Mouse (Mus musculus) midbrain, postnatal 0 days (tissue): ENCODE results near the gene Nudt3. TPM values are rescaled to one million over a fixed set of nuclear protein-coding genes. Genes with fewer than 3 reads are reported as not detected.
A peak's percentile ranks its signal among the peaks of the same experiment; 100 is the strongest.

ENCODE experiments used
- ATAC-seq: fragments of 200-750 bp; cut with Nextera tagmentation; 2 replicates; pipeline ENCODE4 v1.8.0; 2017; ENCODE audit warnings: moderate number of reproducible peaks, mild to moderate bottlenecking, moderate TSS enrichment, moderate library complexity; ENCODE audit not compliant: low FRiP score
- DNase-seq: peaks from one replicate; pipeline ENCODE4 v3.0.0-alpha.2; 2015; ENCODE audit warnings: low spot score
- H3K27ac ChIP-seq: fragments of 300-500 bp; sonication (generic); 2 replicates; pipeline ENCODE4 v1.5.1; 2014; ENCODE audit warnings: low read depth, mild to moderate bottlenecking, low read length, mixed read lengths
- H3K27me3 ChIP-seq: fragments of 300-500 bp; sonication (generic); 2 replicates; pipeline ENCODE4 v1.6.1; 2014; ENCODE audit warnings: low read length, control low read depth, mixed read lengths; ENCODE audit not compliant: insufficient read depth
- H3K36me3 ChIP-seq: fragments of 300-500 bp; sonication (generic); 2 replicates; pipeline ENCODE4 v1.6.1; 2014; ENCODE audit warnings: low read length, control low read depth, mixed read lengths; ENCODE audit not compliant: insufficient read depth
- H3K4me1 ChIP-seq: fragments of 300-500 bp; sonication (generic); 2 replicates; pipeline ENCODE4 v1.6.1; 2014; ENCODE audit warnings: mild to moderate bottlenecking, control low read depth, antibody characterized with exemption, low read length, mixed read lengths; ENCODE audit not compliant: insufficient read depth
- H3K4me2 ChIP-seq: fragments of 300-500 bp; sonication (generic); 2 replicates; pipeline ENCODE4 v1.6.1; 2014; ENCODE audit warnings: low read depth, mild to moderate bottlenecking, low read length, mixed read lengths; ENCODE audit not compliant: poor library complexity, severe bottlenecking
- H3K4me3 ChIP-seq: fragments of 300-500 bp; sonication (generic); 2 replicates; pipeline ENCODE4 v1.5.1; 2014; ENCODE audit warnings: low read depth, mild to moderate bottlenecking, low read length, moderate library complexity
- H3K9ac ChIP-seq: fragments of 300-500 bp; sonication (generic); replicated peaks from 2 replicates; pipeline ENCODE4 v1.6.1; 2014; ENCODE audit warnings: mild to moderate bottlenecking, low read length, moderate library complexity, mixed read lengths; ENCODE audit not compliant: poor library complexity, severe bottlenecking
- H3K9me3 ChIP-seq: fragments of 300-500 bp; sonication (generic); 2 replicates; pipeline ENCODE4 v1.6.1; 2016; ENCODE audit warnings: low read length, control low read depth
- CTCF ChIP-seq: IDR thresholded peaks from 2 replicates; pipeline ENCODE4 v1.5.1; 2016; ENCODE audit warnings: antibody characterized with exemption, mild to moderate bottlenecking
- WGBS: fragments of 180-500 bp; shearing (Covaris S2); extraction: QIAGEN DNeasy Blood & Tissue Kit; methylation state at CpG from one replicate; pipeline ENCODE4 v1.1.7; 2014; 5-methylcytosine and 5-hydroxymethylcytosine counted together
- polyA plus RNA-seq: library from polyadenylated mRNA; unstranded; fragments of >200 nt; fragmentation: Nextera tagmentation; extraction: Ambion mirVana; gene quantifications from 2 replicates; pipeline ENCODE4 v1.2.1, GENCODE M21; 2015
- total RNA-seq: library from RNA; depleted of rRNA; stranded (reverse); fragments of >200 nt; gene quantifications from 2 replicates; pipeline ENCODE4 v1.2.3, GENCODE M21; 2014

Gene Nudt3
- total and polyA plus RNA-seq, 2 experiments from 2014 or later, result 203 to 280 TPM

DNA sequence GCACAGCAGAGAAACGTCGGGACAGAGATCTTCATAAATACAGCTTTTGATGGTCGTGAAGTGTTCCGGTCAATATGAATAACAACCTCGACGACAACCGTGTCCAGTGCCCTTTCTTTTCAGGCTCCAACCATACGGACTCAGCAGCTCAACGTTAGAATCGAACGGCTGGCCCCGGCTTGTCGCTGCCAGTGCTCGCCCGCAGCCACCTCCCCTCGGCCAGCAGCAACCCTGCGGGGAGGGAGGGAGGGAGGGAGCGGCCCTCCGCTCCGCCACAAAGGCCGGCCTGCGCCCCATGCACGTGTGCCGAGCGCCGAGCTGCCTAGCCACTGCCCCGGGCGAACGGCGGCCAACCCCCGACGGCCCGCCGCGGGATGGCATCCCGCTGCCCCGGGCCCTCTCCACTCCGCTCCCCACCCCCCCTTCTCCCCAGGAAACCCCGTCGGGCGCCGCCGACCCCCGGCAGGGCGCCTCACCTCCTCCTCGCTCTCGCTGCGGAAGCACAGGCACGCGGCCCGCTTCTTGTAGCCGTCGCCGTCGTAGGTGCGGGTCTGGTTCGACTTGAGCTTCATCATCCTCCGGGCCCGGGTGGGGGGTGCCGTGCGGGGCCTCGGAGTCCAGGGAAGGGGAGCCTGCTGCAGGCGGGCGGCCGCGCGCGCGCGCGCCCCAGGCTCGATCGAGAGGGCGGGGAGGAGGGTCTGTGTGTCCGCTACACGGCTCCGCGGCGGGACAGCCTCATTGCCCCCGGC lies 510 bp downstream of the Nudt3 start:
- no peaks in the 10 kb centered on the region for H3K9me3 ChIP-seq
- peak overlapping the region; percentile 100 for H3K27ac ChIP-seq
- peak overlapping the region; percentile 88 for H3K4me3 ChIP-seq
- WGBS, result under 1% methylated on average over 46 of the region's 80 CpGs
- no peak for TF ChIP-seq CTCF
- H3K36me3 ChIP-seq, result no peaks in the 10 kb centered on the region
- peaks cover 4% of the 10 kb centered on the region; the same call in 1 of the 2 replicates for H3K4me1 ChIP-seq
- ATAC-seq (peak; percentile 24), DNase-seq (peak; percentile 67)
- H3K27me3 ChIP-seq, result no peaks in the 10 kb centered on the region
- peak overlapping the region; percentile 99 for H3K9ac ChIP-seq
- H3K4me2 ChIP-seq, result peak overlapping the region; percentile 67

GRCm38 (mm10) chr17:27621705-27622531 lies 1.4 kb downstream of the Nudt3 start:
- no peak for ATAC-seq

DNA sequence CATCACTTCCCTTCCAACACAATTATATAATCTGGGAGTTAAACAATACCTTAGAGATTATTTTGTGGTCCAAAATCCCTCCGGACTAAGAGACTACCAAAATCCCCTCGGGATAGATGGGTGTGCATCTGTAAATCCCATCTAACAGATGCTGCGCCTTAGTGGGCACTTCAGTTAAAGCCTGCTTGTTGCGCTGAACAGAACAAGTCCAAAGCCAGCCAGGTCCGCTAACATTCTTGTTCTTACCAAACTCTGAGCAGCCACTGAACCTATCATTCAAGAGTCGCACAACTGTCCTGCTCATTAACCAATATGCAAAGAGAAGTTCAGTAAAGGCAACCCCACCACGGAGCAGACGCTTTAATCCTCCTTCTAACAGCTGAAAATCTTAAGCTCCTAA lies 2.1 kb downstream of the Nudt3 start:
- Histone ChIP-seq H3K27me3 (no peaks in the 10 kb centered on the region), H3K27ac (peak overlapping the region; percentile 47), H3K9ac (peak overlapping the region; percentile 99), H3K9me3 (no peaks in the 10 kb centered on the region), H3K36me3 (no peaks in the 10 kb centered on the region), H3K4me2 (peak overlapping the region; percentile 67), H3K4me3 (peak overlapping the region; percentile 88), H3K4me1 (peaks cover 4% of the 10 kb centered on the region; the same call in 1 of the 2 replicates)
- DNase-seq (peak; percentile 36), ATAC-seq (no peak)
- WGBS, result 10% methylated on average over 8 of the region's 8 CpGs
- TF ChIP-seq CTCF, result no peak

More at GRCm38 (mm10) chr17:27621705-27622531, 1.4 kb downstream of the Nudt3 start:
- H3K9ac ChIP-seq, result peak overlapping the region; percentile 99
- H3K27me3 ChIP-seq, result no peaks in the 10 kb centered on the region
- H3K4me1 ChIP-seq, result peaks cover 4% of the 10 kb centered on the region; the same call in 1 of the 2 replicates
- peak overlapping the region; percentile 67 for H3K4me2 ChIP-seq
- H3K9me3 ChIP-seq, result no peaks in the 10 kb centered on the region
- H3K27ac ChIP-seq, result peak overlapping the region; percentile 100
- 0 out of 2 replicates have a peak, but pooled peaks have one; percentile 1 for TF ChIP-seq CTCF
- H3K4me3 ChIP-seq, result peak overlapping the region; percentile 88
- DNase-seq, result peak; percentile 47
- no peaks in the 10 kb centered on the region for H3K36me3 ChIP-seq
- 2% methylated on average over 23 of the region's 23 CpGs for WGBS

DNA sequence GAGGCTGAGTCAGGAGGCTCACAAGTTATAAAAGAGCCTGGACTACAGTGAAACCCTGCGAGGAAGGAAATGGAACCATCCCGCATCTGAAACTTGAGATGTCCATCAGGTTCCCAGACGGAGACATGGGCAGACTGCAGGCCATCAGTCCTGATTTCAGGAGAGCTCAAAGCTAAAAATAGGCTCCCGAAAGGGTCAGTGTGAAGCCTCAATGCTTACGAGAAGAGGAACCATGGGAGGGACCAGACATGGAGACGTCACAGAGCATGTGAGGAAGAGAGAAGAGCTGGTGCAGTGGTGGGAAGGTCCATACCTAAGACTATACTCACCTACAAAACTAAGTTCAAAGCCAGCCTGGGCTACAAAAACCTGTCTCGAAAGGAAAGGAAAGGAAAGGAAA lies 7.9 kb downstream of the Nudt3 start:
- ATAC-seq, result no peak
- no peak for DNase-seq
- Histone ChIP-seq H3K4me2 (no peak overlapping the region), H3K27ac (no peak overlapping the region), H3K36me3 (0 out of 2 replicates have a peak, but pooled peaks cover 6% of the 10 kb centered on the region), H3K9me3 (no peaks in the 10 kb centered on the region), H3K27me3 (no peaks in the 10 kb centered on the region), H3K4me3 (no peak overlapping the region), H3K9ac (no peak overlapping the region), H3K4me1 (peaks cover 4% of the 10 kb centered on the region; the same call in 1 of the 2 replicates)
- 79% methylated on average over 7 of the region's 7 CpGs for WGBS
- TF ChIP-seq CTCF, result no peak

GRCm38 (mm10) chr17:27613016-27613415 lies 10.3 kb downstream of the Nudt3 start:
- no peak for TF ChIP-seq CTCF
- Histone ChIP-seq H3K9ac (no peak overlapping the region), H3K27ac (no peak overlapping the region), H3K27me3 (no peaks in the 10 kb centered on the region), H3K4me1 (0 out of 2 replicates have a peak, but pooled peaks cover 4% of the 10 kb centered on the region), H3K4me2 (no peak overlapping the region), H3K9me3 (no peaks in the 10 kb centered on the region), H3K4me3 (no peak overlapping the region), H3K36me3 (0 out of 2 replicates have a peak, but pooled peaks cover 6% of the 10 kb centered on the region)
- ATAC-seq (no peak), DNase-seq (no peak)
- WGBS, result 60% methylated on average over 4 of the region's 4 CpGs
